Mouse (Mus musculus): Measurements from ENCODE around the gene Slc39a13.

GRCm38 (mm10) chr2:91084179-91084820 lies 14.1 kb upstream of the Slc39a13 start:
- TF ChIP-seq POLR2A (IDR thresholded peaks at IDR 0.05; ENCODE audit: borderline replicate concordance, extremely low read depth, low read depth, low read length) (peak; percentile 8; the same call in 1 of the 2 replicates), CTCF (IDR thresholded peaks at IDR 0.05; ENCODE audit: insufficient read depth, low read length) (no peak)

Measured in lung, adult 2 months (tissue).